Mouse (Mus musculus): ENCODE results near the gene Fam184a. TPM values are rescaled to one million over a fixed set of nuclear protein-coding genes. Genes with fewer than 3 reads are reported as not detected.

The Fam184a gene
- polyA plus RNA-seq, 1 experiment from 2014 or later = 10.3 TPM

- peak; percentile 57 for ATAC-seq
- no peak for DNase-seq (ENCODE audit: low read depth, low spot score)
- in situ Hi-C loops (cut with MboI; ENCODE audit: low pct_unique_long_range_greater_than_20kb) = no loop called here
- TF ChIP-seq CTCF (IDR thresholded peaks at IDR 0.05) = no peak
- no peaks in the 10 kb centered on the region for H3K27me3 ChIP-seq
- POLR2A ChIA-PET = no interaction called here
- CTCF ChIA-PET = no interaction called here
Measured at GRCm38 (mm10) chr10:53750275-53750954, 508 bp downstream of the Fam184a start.

DNA sequence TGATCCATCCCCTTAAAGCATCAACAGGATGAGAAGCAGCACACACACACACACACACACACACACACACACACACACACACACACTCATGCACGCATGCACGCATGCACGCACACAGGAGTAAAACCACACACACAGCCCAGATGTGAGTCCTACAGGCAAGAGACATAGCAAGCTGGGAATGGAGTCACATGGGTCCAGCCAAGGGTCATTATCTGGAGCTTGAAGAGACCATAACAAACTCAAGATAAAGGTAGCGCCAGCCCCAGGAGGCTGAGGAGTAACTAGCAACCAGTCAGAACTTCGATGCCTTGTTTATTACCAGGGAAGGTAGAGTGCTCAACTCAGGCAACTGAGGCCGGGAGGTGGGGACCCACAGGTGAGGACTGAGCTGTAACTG is 4.9 kb downstream of the Fam184a start:
- no peak for TF ChIP-seq CTCF (IDR thresholded peaks at IDR 0.05)
- H3K27me3 ChIP-seq = no peaks in the 10 kb centered on the region
- ChIA-PET CTCF (no interaction called here), POLR2A (interaction anchor here (0.6 kb wide), 1 partner anchor 53 kb away, joined by 8 read pairs; no protein-coding TSS in a partner anchor)
- in situ Hi-C loops (cut with MboI; ENCODE audit: low pct_unique_long_range_greater_than_20kb) = no loop called here
- DNase-seq (ENCODE audit: low read depth, low spot score) (no peak), ATAC-seq (no peak)

DNA sequence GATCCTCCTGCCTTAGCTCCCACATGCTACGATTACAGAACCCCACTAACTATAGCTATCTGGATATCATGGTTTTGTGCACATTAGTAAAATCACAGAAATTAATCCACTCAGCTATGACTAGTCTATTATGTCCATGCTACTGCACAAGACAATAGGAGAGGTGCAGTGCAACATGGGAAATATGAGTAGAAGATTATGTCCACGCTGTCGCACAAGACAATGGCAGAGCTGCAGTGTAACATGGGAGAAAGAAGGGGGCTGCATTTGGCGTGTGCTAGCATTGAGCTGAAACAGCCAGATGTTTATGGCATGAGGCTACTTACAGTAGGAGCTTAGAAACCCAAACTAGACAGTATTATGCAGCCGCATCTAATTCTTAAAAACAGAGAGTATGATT is 8.0 kb downstream of the Fam184a start:
- in situ Hi-C loops (cut with MboI; ENCODE audit: low pct_unique_long_range_greater_than_20kb) = no loop called here

DNA sequence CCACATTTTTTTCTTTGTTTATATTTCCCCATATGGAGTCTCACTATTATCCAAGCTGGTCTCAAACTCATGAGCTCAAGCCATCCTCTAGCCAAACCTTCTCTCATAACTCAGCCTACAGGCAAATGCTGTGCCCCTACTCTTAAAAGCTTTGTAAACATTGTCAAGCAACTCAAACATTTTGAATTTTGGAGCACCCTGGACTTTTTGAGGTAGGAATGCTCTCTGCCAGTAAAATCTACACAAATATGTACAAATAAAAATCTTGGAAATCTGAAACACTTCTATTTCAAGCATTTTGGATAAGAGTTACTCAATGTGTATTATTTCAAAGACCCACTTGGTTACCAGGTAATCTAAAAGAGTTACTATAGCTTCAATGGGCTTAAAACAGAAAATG is 10.9 kb downstream of the Fam184a start:
- in situ Hi-C loops (cut with MboI; ENCODE audit: low pct_unique_long_range_greater_than_20kb) = no loop called here
- POLR2A ChIA-PET = no interaction called here
- TF ChIP-seq CTCF (IDR thresholded peaks at IDR 0.05) = no peak
- CTCF ChIA-PET = interaction anchor here (1.0 kb wide), 1 partner anchor 8 kb away, joined by 3 read pairs; no protein-coding TSS in a partner anchor
- DNase-seq (ENCODE audit: low read depth, low spot score) = no peak
- no peak for ATAC-seq
- H3K27me3 ChIP-seq = peaks cover 4% of the 10 kb centered on the region

More for the DNA sequence above, 8.0 kb downstream of the Fam184a start:
- peaks cover 4% of the 10 kb centered on the region for H3K27me3 ChIP-seq
- POLR2A ChIA-PET = no interaction called here
- no peak for ATAC-seq
- CTCF ChIA-PET = no interaction called here
- no peak for DNase-seq (ENCODE audit: low read depth, low spot score)
- TF ChIP-seq CTCF (IDR thresholded peaks at IDR 0.05) = no peak

GRCm38 (mm10) chr10:53738842-53739241 is 12.1 kb downstream of the Fam184a start:
- H3K27me3 ChIP-seq = peaks cover 4% of the 10 kb centered on the region
- ATAC-seq (no peak), DNase-seq (ENCODE audit: low read depth, low spot score) (no peak)
- in situ Hi-C loops (cut with MboI; ENCODE audit: low pct_unique_long_range_greater_than_20kb) = no loop called here
- CTCF ChIA-PET = interaction anchor here (1.0 kb wide), 1 partner anchor 9 kb away, joined by 3 read pairs; no protein-coding TSS in a partner anchor
- no peak for TF ChIP-seq CTCF (IDR thresholded peaks at IDR 0.05)
- POLR2A ChIA-PET = no interaction called here

DNA sequence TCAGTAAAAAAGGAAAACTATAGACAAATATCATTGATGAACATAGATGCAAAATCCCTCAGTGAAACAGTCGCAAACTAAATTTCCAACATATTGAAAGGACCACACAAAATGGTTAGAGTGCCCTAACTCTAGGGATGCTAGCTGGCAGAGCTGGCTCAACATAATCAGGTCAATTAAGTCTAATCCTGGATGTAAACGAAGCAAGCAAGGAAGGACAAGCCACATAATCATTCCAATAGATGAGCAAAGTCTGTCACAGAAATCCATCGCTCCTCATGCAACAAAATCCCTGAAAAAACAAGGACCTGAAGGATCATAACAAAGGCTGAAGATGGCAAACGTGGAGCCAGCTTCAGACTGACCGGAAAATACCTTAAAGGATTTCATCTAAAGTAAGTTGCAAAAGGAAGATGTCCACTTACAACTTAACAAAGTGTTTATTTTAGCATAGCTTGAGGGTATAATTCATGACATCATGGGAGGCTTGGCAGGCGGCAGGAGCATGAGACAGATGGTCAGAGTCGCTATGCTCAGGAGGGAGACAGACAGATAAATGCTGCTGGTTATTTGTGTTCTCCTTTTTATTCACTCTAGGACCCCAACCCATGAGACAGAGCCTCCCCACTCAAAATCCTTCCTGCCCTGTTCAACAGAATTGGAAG is 15.6 kb downstream of the Fam184a start:
- in situ Hi-C loops (cut with MboI; ENCODE audit: low pct_unique_long_range_greater_than_20kb) = no loop called here
- ChIA-PET POLR2A (no interaction called here), CTCF (interaction anchor here (1.2 kb wide), 1 partner anchor 42 kb away, joined by 3 read pairs; no protein-coding TSS in a partner anchor)
- no peak for DNase-seq (ENCODE audit: low read depth, low spot score)
- peaks cover 4% of the 10 kb centered on the region for H3K27me3 ChIP-seq
- peak; percentile 20 for ATAC-seq
- no peak for TF ChIP-seq CTCF (IDR thresholded peaks at IDR 0.05)

DNA sequence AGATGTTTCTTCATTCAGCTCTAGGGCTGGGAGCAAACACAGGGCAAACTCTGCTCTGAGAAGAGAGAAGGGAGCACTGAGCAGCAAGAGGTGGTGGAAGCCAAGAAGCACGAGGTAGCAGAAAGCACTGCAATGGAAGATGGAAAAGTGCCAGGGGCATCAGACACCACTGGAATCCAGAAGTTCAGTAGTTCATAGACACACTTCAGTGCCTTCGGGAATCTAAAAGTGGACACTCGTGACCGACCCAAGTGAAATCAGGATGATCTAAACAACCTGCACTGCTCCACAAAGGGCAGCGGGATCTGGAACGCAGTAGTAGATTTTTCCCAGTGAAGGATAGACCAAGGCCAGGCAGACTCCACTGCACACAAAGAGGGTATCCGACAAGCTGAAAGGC is 18.6 kb downstream of the Fam184a start:
- CTCF ChIA-PET = no interaction called here
- POLR2A ChIA-PET = no interaction called here
- H3K27me3 ChIP-seq = no peaks in the 10 kb centered on the region
- TF ChIP-seq CTCF (IDR thresholded peaks at IDR 0.05) = no peak
- DNase-seq (ENCODE audit: low read depth, low spot score) (peak; percentile 27), ATAC-seq (peak; percentile 82)
- in situ Hi-C loops (cut with MboI; ENCODE audit: low pct_unique_long_range_greater_than_20kb) = no loop called here

- POLR2A ChIA-PET = interaction anchor here (0.5 kb wide), 1 partner anchor 312 kb away, joined by 3 read pairs; no protein-coding TSS in a partner anchor
- no peak for TF ChIP-seq CTCF (IDR thresholded peaks at IDR 0.05)
- in situ Hi-C loops (cut with MboI; ENCODE audit: low pct_unique_long_range_greater_than_20kb) = no loop called here
- CTCF ChIA-PET = interaction anchor here (1.4 to 1.5 kb wide), 2 partner anchors 9 to 67 kb away, joined by 3 read pairs; no protein-coding TSS in a partner anchor
- no peaks in the 10 kb centered on the region for H3K27me3 ChIP-seq
- DNase-seq (ENCODE audit: low read depth, low spot score) (no peak), ATAC-seq (no peak)
Measured at GRCm38 (mm10) chr10:53728883-53729282, 22.0 kb downstream of the Fam184a start.

- H3K27me3 ChIP-seq = no peaks in the 10 kb centered on the region
- ATAC-seq (no peak), DNase-seq (ENCODE audit: low read depth, low spot score) (no peak)
- in situ Hi-C loops (cut with MboI; ENCODE audit: low pct_unique_long_range_greater_than_20kb) = no loop called here
- no peak for TF ChIP-seq CTCF (IDR thresholded peaks at IDR 0.05)
- ChIA-PET CTCF (no interaction called here), POLR2A (no interaction called here)
Measured at GRCm38 (mm10) chr10:53725301-53725700, 25.6 kb downstream of the Fam184a start.

GRCm38 (mm10) chr10:53704516-53704915 is 46.4 kb downstream of the Fam184a start:
- TF ChIP-seq CTCF (IDR thresholded peaks at IDR 0.05) = no peak
- ChIA-PET POLR2A (interaction anchor here (0.6 kb wide), 1 partner anchor 13 kb away, joined by 4 read pairs; no protein-coding TSS in a partner anchor), CTCF (interaction anchor here (1.2 kb wide), 1 partner anchor 26 kb away, joined by 3 read pairs; no protein-coding TSS in a partner anchor)
- no peak for DNase-seq (ENCODE audit: low read depth, low spot score)
- in situ Hi-C loops (cut with MboI; ENCODE audit: low pct_unique_long_range_greater_than_20kb) = no loop called here
- no peaks in the 10 kb centered on the region for H3K27me3 ChIP-seq
- no peak for ATAC-seq

DNA sequence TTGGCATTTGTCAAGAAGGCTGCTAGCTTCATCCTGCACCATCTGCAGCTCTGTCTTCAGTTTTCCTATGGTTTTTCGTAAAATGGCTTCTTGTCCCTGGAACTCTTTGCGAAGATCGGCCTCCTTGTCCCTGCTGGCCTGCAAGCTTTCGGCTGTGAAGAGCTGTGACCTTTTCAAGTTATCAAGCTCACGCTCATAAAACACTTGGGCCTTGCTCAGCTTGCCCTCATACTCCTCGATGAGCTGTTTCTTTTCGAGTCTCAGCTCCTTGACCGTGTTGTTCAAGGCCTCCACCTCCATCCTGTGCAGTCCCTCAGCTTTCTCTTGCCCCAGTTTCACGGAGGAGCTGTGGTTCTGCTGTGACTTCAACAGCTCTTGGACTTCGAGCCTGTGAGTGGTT is 52.4 kb downstream of the Fam184a start:
- in situ Hi-C loops (cut with MboI; ENCODE audit: low pct_unique_long_range_greater_than_20kb) = no loop called here
- no peak for TF ChIP-seq CTCF (IDR thresholded peaks at IDR 0.05)
- H3K27me3 ChIP-seq = no peaks in the 10 kb centered on the region
- DNase-seq (ENCODE audit: low read depth, low spot score) = no peak
- ATAC-seq = no peak
- ChIA-PET POLR2A (no interaction called here), CTCF (interaction anchor here (1.0 to 1.3 kb wide), 3 partner anchors 8 to 14 kb away, joined by 3 to 4 read pairs (median 3); no protein-coding TSS in a partner anchor)
